8 mouse cellular contexts compared by ENCODE assay signal in genomic region chr2:132780978-132781377, GRCm38 (mm10). TPM values are rescaled to one million over a fixed set of nuclear protein-coding genes. Genes with fewer than 3 reads are reported as not detected.
A peak's percentile ranks its signal among the peaks of the same experiment; 100 is the strongest.
DNase-seq lines count a peak whose midpoint lies in the region; ATAC-seq and TF ChIP-seq lines count a peak whose summit lies in the region.

Gene Chgb, plus strand, starts transcription at chr2:132781278.

- ATAC-seq in heart, embryonic 13.5 days (ENCODE audit: extremely low read depth, insufficient number of reproducible peaks, low FRiP score, low TSS enrichment): no peak
- no peak for ATAC-seq in hindbrain, embryonic 14.5 days (ENCODE audit: low FRiP score)
- ATAC-seq in liver, postnatal 0 days: no peak

- H3K9me3 ChIP-seq in heart, embryonic 13.5 days: no peaks in the 10 kb centered on the region
- no peaks in the 10 kb centered on the region for H3K9me3 ChIP-seq in hindbrain, embryonic 14.5 days (ENCODE audit: control insufficient read depth, low read length)
- no peaks in the 10 kb centered on the region for H3K9me3 ChIP-seq in liver, postnatal 0 days (ENCODE audit: low read length)

- H3K4me2 ChIP-seq in heart, embryonic 13.5 days: peak within 1 kb of the TSS; percentile 83
- peak within 1 kb of the TSS; percentile 57 for H3K4me2 ChIP-seq in hindbrain, embryonic 14.5 days (replicated peaks)
- peak within 1 kb of the TSS; percentile 62 for H3K4me2 ChIP-seq in liver, postnatal 0 days (ENCODE audit: low read depth, low read length)

- TF ChIP-seq CTCF in liver, postnatal 0 days (IDR thresholded peaks at IDR 0.05; ENCODE audit: low read depth): no peak

- no peak within 1 kb of the TSS for H3K27ac ChIP-seq in heart, embryonic 13.5 days (replicated peaks)
- peak within 1 kb of the TSS; percentile 97 for H3K27ac ChIP-seq in hindbrain, embryonic 14.5 days
- H3K27ac ChIP-seq in liver, postnatal 0 days (ENCODE audit: low read depth): no peak within 1 kb of the TSS

- peak within 1 kb of the TSS; percentile 52 for H3K4me3 ChIP-seq in heart, embryonic 13.5 days
- peak within 1 kb of the TSS; percentile 65 for H3K4me3 ChIP-seq in hindbrain, embryonic 14.5 days (replicated peaks; ENCODE audit: low read length)
- peak within 1 kb of the TSS; percentile 34 for H3K4me3 ChIP-seq in liver, postnatal 0 days (ENCODE audit: low read depth, low read length)

- H3K27me3 ChIP-seq in heart, embryonic 13.5 days (replicated peaks): peaks cover 20% of the 10 kb centered on the region
- H3K27me3 ChIP-seq in hindbrain, embryonic 14.5 days (ENCODE audit: control insufficient read depth, insufficient read depth, low read length): no peaks in the 10 kb centered on the region
- peaks cover 12% of the 10 kb centered on the region for H3K27me3 ChIP-seq in liver, postnatal 0 days (ENCODE audit: insufficient read depth, low read length)

- WGBS in heart, embryonic 13.5 days: 13% methylated on average over 4 of the region's 4 CpGs
- WGBS in hindbrain, embryonic 14.5 days: 9% methylated on average over 4 of the region's 4 CpGs
- 16% methylated on average over 4 of the region's 4 CpGs for WGBS in liver, postnatal 0 days (ENCODE audit: insufficient replicate concordance)

- H3K9ac ChIP-seq in heart, embryonic 13.5 days: 0 out of 2 replicates have a peak within 1 kb of the TSS, but pooled peaks have one; percentile 10
- H3K9ac ChIP-seq in hindbrain, embryonic 14.5 days: peak within 1 kb of the TSS; percentile 93
- no peak within 1 kb of the TSS for H3K9ac ChIP-seq in liver, postnatal 0 days (replicated peaks)

- no peaks in the 10 kb centered on the region for H3K36me3 ChIP-seq in heart, embryonic 13.5 days
- H3K36me3 ChIP-seq in hindbrain, embryonic 14.5 days (replicated peaks; ENCODE audit: control insufficient read depth, insufficient read depth): 0 out of 2 replicates have a peak, but pooled peaks cover 4% of the 10 kb centered on the region
- H3K36me3 ChIP-seq in liver, postnatal 0 days (replicated peaks; ENCODE audit: insufficient read depth, low read length): no peaks in the 10 kb centered on the region

- H3K4me1 ChIP-seq in heart, embryonic 13.5 days: peaks cover 5% of the 10 kb centered on the region
- H3K4me1 ChIP-seq in hindbrain, embryonic 14.5 days (replicated peaks; ENCODE audit: control insufficient read depth, insufficient read depth, low read length): peaks cover 8% of the 10 kb centered on the region; the same call in 1 of the 2 replicates
- H3K4me1 ChIP-seq in liver, postnatal 0 days (ENCODE audit: insufficient read depth): 0 out of 2 replicates have a peak, but pooled peaks cover 3% of the 10 kb centered on the region

- DNase-seq in heart, adult 11 months: no peak
- DNase-seq in adrenal gland, adult 18-20 months (ENCODE audit: low spot score in 2 of 2): no peak
- no peak for DNase-seq in hindbrain, embryonic 14.5 days (ENCODE audit: low spot score)
- no peak for DNase-seq in liver, postnatal 0 days
- DNase-seq in spleen, postnatal 4 days (ENCODE audit: low spot score in 2 of 2): no peak
- no peak for DNase-seq in thymus, postnatal 36 days
- DNase-seq in cerebellum, postnatal 14 days: no peak

- TF ChIP-seq EP300 in liver, postnatal 0 days (IDR thresholded peaks at IDR 0.05; ENCODE audit: low read depth): no peak

RNA-seq across cellular contexts. Expression of gene Chgb, which starts in this region (rescaled TPM):
- 0.53 and 1.4 TPM in 2 replicates for polyA plus RNA-seq in heart, embryonic 13.5 days (2015; fragmentation: Nextera tagmentation; extraction: Ambion mirVana)
- 1,000 to 10,000 TPM; 1,487 to 1,858 TPM for total RNA-seq in adrenal gland, adult 18-20 months (2021)
- 70.3 and 84.2 TPM in 2 replicates for polyA plus RNA-seq in hindbrain, embryonic 14.5 days (2014; fragmentation: Nextera tagmentation; extraction: Ambion mirVana)
- polyA plus RNA-seq in liver, postnatal 0 days (2015; fragmentation: Nextera tagmentation; extraction: Ambion mirVana): 0.09 TPM in 1 of 2 replicates, not detected in the other

Comparison
In these comparisons a context has a peak if more than half of its experiments do, and no peak if none do; other contexts are left out.
1. RNA of gene Chgb (polyA plus RNA-seq): 70.3 to 84.2 TPM in hindbrain, embryonic 14.5 days; 0.53 to 1.4 TPM in heart, embryonic 13.5 days and 0.09 TPM in liver, postnatal 0 days; every median in the first group is over 10 times any median in the second.
2. Peak in every context shown above with its lines, with median percentiles within 50 percentile points of each other: H3K4me2 ChIP-seq and H3K4me3 ChIP-seq.